Mouse (Mus musculus) testis, adult 2 months (tissue): ENCODE results near the gene Yif1b. TPM values are rescaled to one million over a fixed set of nuclear protein-coding genes. Genes with fewer than 3 reads are reported as not detected.
"Not testable (repeated sequence)": the region's sequence is repeated elsewhere in the genome, so short reads cannot be mapped to it uniquely, and the experiment has no call there.

Experiments used
- H3K27ac ChIP-seq: fragments of 200-500 bp; 2 replicates; pipeline ENCODE4 v1.5.1; 2012; ENCODE audit warnings: low read depth, low read length; ENCODE audit not compliant: control insufficient read depth, insufficient read depth
- H3K27me3 ChIP-seq: fragments of 200-500 bp; 2 replicates; pipeline ENCODE4 v1.6.1; 2012; ENCODE audit warnings: mild to moderate bottlenecking, low read length, moderate library complexity; ENCODE audit not compliant: control insufficient read depth, insufficient read depth
- H3K36me3 ChIP-seq: fragments of 200-500 bp; 2 replicates; pipeline ENCODE4 v1.6.1; 2012; ENCODE audit warnings: mild to moderate bottlenecking, low read length; ENCODE audit not compliant: control insufficient read depth, insufficient read depth
- H3K4me1 ChIP-seq: fragments of 200-500 bp; 2 replicates; pipeline ENCODE4 v1.6.1; 2012; ENCODE audit warnings: low read length; ENCODE audit not compliant: control insufficient read depth, insufficient read depth
- H3K4me3 ChIP-seq: fragments of 200-500 bp; 2 replicates; pipeline ENCODE4 v1.5.1; 2012; ENCODE audit warnings: low read depth, mild to moderate bottlenecking, low read length, moderate library complexity, mixed read lengths; ENCODE audit not compliant: control insufficient read depth
- CTCF ChIP-seq: fragments of 200-500 bp; IDR thresholded peaks from 2 replicates; pipeline ENCODE4 v1.5.1; 2012; ENCODE audit warnings: low read depth, mild to moderate bottlenecking, inconsistent platforms, low read length, moderate library complexity; ENCODE audit not compliant: control insufficient read depth, insufficient read depth, insufficient replicate concordance
- POLR2A ChIP-seq: fragments of 200-500 bp; IDR thresholded peaks from 2 replicates; pipeline ENCODE4 v1.6.1; 2012; ENCODE audit warnings: low read depth, mild to moderate bottlenecking, inconsistent platforms, low read length, moderate library complexity; ENCODE audit not compliant: control insufficient read depth
- polyA plus RNA-seq: library from polyadenylated mRNA; depleted of rRNA; stranded (reverse); fragments of >200 nt; gene quantifications from 2 replicates; pipeline ENCODE4 v1.2.3, GENCODE M21; 2012

Yif1b gene
- polyA plus RNA-seq, 1 experiment: 321 TPM

DNA sequence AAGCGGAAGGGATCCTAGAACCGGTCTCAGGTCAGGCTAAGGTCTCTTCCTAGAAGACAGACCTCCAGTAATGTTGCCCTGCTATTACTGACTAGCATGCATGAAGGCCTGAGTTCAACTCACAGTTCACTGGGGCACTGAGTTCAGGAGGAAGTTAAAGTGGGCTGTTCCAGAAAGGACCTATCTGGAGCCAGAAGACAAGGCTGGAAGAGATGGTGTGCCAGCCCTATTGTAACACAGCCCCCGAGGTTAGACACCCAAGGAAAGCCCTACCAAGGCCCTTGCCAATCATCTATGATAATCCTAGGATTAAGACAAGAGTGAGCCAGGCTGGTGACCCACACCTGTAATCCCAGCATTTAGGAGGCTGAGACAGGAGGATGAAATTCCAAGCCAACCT, 6.6 kb upstream of the Yif1b start:
- Histone ChIP-seq H3K4me3 (no peak overlapping the region), H3K27ac (no peak overlapping the region), H3K27me3 (no peaks in the 10 kb centered on the region), H3K36me3 (no peaks in the 10 kb centered on the region), H3K4me1 (no peaks in the 10 kb centered on the region; the same call in 1 of the 2 replicates)
- TF ChIP-seq POLR2A (no peak), CTCF (no peak)

DNA sequence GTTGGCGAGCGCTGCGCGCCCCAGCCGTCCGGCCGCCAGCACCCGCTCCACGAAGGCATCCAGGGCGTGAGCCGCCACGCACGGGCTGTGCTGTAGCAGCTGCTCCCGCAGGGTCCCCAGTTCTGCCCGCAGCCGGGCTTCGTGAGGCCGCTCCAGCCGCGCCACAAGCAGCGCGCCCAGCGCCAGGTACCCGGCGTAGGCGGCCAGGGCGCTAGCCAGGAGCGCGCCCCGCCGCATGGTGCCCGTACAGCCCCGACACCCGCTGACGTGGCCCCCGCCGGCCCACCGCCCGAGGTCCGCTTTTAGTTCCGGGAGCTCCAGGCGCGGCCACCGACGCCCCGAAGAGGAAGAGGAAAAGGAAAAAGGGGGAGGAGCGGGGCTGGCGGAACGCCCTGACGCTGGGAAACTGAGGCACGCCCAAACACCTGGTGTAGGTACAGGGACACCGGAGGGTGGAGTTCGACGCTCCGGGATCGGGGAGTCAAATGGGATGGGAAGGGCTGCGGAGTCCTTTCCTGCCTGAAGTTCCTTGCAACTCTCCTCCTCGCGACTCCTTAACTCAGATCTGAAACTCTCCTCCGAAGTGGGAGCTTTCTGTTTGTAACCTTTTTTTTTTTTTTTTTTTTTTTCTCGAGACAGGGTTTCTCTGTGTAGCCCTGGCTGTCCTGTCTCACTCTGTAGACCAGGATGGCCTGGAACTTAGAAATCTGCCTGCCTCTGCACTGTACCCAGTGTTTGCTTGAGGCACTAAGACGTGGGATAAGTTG, 5.7 kb upstream of the Yif1b start, which contains the start of gene Kcnk6:
Gene Kcnk6 (minus strand): TSS at position 269 of the 767 bp plus-strand sequence.
- Histone ChIP-seq H3K4me1 (no peaks in the 10 kb centered on the region; the same call in 1 of the 2 replicates), H3K36me3 (no peaks in the 10 kb centered on the region), H3K27me3 (no peaks in the 10 kb centered on the region), H3K27ac (peak within 1 kb of the TSS; percentile 12), H3K4me3 (peak within 1 kb of the TSS; percentile 59)
- TF ChIP-seq CTCF: no peak
- TF ChIP-seq POLR2A: no peak

DNA sequence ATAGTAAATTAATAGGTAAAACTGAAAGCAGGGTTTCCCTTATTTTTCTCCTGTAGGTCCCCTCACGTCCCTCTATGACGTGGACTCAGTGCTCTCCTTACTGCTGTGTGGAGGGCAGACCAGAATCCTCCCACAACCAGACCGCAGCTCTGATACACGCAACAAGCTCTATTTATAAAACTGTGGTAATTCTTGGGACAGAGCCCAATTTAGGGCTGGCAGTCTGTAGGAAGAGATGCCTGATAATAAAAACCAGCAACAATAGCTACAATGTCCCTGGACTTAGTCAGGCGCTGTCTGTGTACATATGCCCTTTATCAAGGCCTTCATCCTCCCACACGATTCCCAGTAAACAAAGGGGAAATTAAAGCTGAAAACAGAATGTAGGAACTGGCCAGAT, 4.4 kb upstream of the Yif1b start:
- Histone ChIP-seq H3K36me3 (no peaks in the 10 kb centered on the region), H3K4me3 (no peak overlapping the region), H3K27me3 (no peaks in the 10 kb centered on the region), H3K27ac (peak overlapping the region; percentile 7; the same call in 1 of the 2 replicates), H3K4me1 (peaks cover 5% of the 10 kb centered on the region)
- no peak for TF ChIP-seq CTCF
- TF ChIP-seq POLR2A: no peak

DNA sequence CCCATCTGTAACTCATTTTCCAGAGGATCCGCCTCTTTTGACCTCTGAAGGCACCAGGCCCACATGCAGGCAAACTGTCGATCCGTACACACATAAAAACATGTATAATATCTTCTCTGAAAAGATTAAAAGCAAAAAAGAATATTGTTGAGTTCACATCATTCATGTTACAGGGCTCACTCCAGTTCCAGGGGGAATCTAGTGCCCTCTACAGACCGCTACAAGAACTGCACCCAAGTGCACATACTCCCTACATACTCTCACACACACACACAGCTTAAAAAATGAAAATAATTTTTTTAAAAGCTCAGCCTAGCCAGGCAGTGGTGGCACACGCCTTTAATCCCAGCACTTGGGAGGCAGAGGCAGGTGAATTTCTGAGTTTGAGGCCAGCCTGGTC, 3.5 kb upstream of the Yif1b start:
- H3K27me3 ChIP-seq: no peaks in the 10 kb centered on the region
- TF ChIP-seq POLR2A (no peak), CTCF (no peak)
- no peak overlapping the region for H3K27ac ChIP-seq
- no peaks in the 10 kb centered on the region for H3K36me3 ChIP-seq
- no peak overlapping the region for H3K4me3 ChIP-seq
- peaks cover 6% of the 10 kb centered on the region for H3K4me1 ChIP-seq

DNA sequence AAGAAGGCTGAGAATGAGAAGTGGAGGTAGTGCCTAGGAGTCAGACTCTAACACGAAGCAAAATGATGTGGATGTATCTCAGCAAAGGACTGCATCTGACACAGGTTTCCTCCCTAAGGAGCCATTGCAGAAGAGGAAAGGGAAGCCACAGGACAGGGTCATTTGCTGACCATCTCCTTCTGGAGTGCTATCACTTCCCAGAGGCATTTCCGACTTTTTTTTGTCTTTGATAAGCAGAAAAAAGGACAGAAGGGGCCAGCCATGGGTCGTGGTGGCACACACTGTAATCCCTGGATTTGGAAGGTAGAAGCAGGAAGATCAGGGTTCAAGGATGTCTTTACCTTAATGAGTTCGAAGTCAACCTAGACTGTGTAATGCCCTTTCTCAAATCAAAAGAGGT, 1.5 kb upstream of the Yif1b start:
- H3K27me3 ChIP-seq: no peaks in the 10 kb centered on the region
- H3K36me3 ChIP-seq: no peaks in the 10 kb centered on the region
- no peak overlapping the region for H3K4me3 ChIP-seq
- peaks cover 6% of the 10 kb centered on the region for H3K4me1 ChIP-seq
- H3K27ac ChIP-seq: no peak overlapping the region
- TF ChIP-seq POLR2A (no peak), CTCF (no peak)

DNA sequence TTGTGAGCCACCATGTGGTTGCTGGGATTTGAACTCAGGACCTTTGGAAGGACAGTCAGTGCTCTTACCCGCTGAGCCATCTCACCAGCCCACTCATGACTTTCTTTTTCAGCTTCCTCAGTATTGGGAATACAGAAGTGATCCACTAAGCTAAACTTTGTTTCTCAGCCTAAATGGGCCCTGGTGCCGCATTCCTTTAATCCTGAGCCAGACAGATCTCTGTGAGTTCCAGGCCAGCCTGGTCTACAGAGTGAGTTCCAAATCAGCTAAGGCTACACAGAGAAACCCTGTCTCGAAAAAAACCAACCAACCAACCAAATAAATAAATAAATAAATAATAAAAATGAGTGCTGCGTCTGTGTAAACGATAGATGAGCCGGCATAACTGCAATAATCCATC, 533 bp upstream of the Yif1b start:
- not testable (repeated sequence) for H3K36me3 ChIP-seq, H3K27me3 ChIP-seq, H3K4me1 ChIP-seq
- Histone ChIP-seq H3K27ac (peak overlapping the region; percentile 81), H3K4me3 (peak overlapping the region; percentile 97)

DNA sequence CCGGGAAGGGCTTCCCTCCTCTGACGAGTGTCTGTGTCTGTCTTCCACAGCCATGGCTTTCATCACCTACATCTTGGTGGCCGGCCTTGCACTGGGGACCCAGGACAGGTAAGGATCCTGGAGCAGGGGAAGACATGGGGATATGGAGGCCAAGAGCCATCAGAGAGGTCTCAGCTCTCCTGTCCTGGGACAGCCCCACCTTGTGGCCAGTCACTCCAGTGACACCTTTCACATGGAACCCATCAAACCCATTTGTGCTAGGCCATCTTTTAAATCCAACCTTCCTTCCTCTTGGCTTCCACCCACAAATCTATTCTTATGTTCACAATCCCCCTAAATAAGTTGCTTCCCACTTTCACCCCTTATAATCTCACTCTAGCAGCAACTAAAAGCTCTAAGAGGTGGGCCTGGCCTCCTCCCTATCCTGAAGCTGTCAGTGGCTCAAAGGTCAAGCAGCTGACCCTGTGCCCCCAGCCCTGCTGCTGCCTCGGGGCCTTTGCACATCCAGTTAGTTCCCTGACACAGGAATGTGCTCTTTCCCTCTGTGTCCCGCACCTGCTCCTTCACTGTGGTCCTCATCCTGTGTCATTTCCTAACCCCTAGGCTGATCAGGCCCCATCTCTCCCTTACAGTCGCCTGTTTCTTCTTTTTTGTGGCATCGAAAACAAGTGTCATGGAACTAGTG, 6.7 kb downstream of the Yif1b start:
- TF ChIP-seq CTCF: peak; percentile 53; the same call in 1 of the 2 replicates
- TF ChIP-seq POLR2A: no peak
- peaks cover 16% of the 10 kb centered on the region for H3K4me1 ChIP-seq
- no peaks in the 10 kb centered on the region for H3K36me3 ChIP-seq
- H3K4me3 ChIP-seq: no peak overlapping the region
- H3K27me3 ChIP-seq: no peaks in the 10 kb centered on the region
- H3K27ac ChIP-seq: no peak overlapping the region
